Mouse (Mus musculus) heart, adult 18-20 months (tissue): ENCODE data around the gene Tdgf1. TPM values are rescaled to one million over a fixed set of nuclear protein-coding genes. Genes with fewer than 3 reads are reported as not detected.
A peak's percentile ranks its signal among the peaks of the same experiment; 100 is the strongest.

Experiments
- DNase-seq, 2 experiments: peaks; one replicate each; pipeline ENCODE4 v3.0.0; 2021 to 2022; ENCODE audit warnings: mixed read lengths in 1 of 2
- long read RNA-seq, 2 experiments: library from polyadenylated mRNA; stranded (forward); transcript quantifications; one replicate each; pipeline ENCODE4 v2.0.0; 2021
- total RNA-seq, 2 experiments: library from RNA; stranded (reverse); gene quantifications; 2 replicates each; pipeline ENCODE4 v1.2.3; 2021

Tdgf1 gene
- total RNA-seq, result not detected
- long read RNA-seq, experiment 1, result 0 reads
- long read RNA-seq, experiment 2, result 0 reads

GRCm38 (mm10) chr9:110945926-110946325 lies at the start of gene Tdgf1:
TSS of gene Tdgf1 (minus strand) at chr9:110946158.
- no peak for DNase-seq

GRCm38 (mm10) chr9:110994716-110995172 lies 48.8 kb upstream of the Tdgf1 start:
- peak; percentile 83 to 91 for DNase-seq

GRCm38 (mm10) chr9:110993281-110993709 lies 47.3 kb upstream of the Tdgf1 start:
- DNase-seq, result no peak

GRCm38 (mm10) chr9:110990204-110990603 lies 44.2 kb upstream of the Tdgf1 start, which contains the start of gene Rtp3:
TSS of gene Rtp3 (minus strand) at chr9:110990583.
- peak; percentile 59 to 84 for DNase-seq

- no peak for DNase-seq
Observed at GRCm38 (mm10) chr9:110989543-110989942, 43.6 kb upstream of the Tdgf1 start.

- no peak for DNase-seq
Observed at GRCm38 (mm10) chr9:110989141-110989540, 43.2 kb upstream of the Tdgf1 start.

- no peak for DNase-seq
Observed at GRCm38 (mm10) chr9:110988078-110988477, 42.1 kb upstream of the Tdgf1 start.

GRCm38 (mm10) chr9:110987331-110987730 lies 41.4 kb upstream of the Tdgf1 start:
- no peak for DNase-seq

GRCm38 (mm10) chr9:110985951-110986350 lies 40.0 kb upstream of the Tdgf1 start:
- DNase-seq, result no peak

GRCm38 (mm10) chr9:110985541-110985940 lies 39.6 kb upstream of the Tdgf1 start:
- DNase-seq, result no peak

GRCm38 (mm10) chr9:110984096-110984495 lies 38.1 kb upstream of the Tdgf1 start:
- no peak for DNase-seq

GRCm38 (mm10) chr9:110982351-110982750 lies 36.4 kb upstream of the Tdgf1 start:
- no peak for DNase-seq

GRCm38 (mm10) chr9:110979411-110979810 lies 33.5 kb upstream of the Tdgf1 start:
- DNase-seq, result no peak

GRCm38 (mm10) chr9:110965910-110966231 lies 19.9 kb upstream of the Tdgf1 start:
- no peak for DNase-seq

GRCm38 (mm10) chr9:110965062-110965909 lies 19.3 kb upstream of the Tdgf1 start:
- DNase-seq, result no peak

- peak; percentile 80 to 81 for DNase-seq
Observed at GRCm38 (mm10) chr9:110963566-110964115, 17.7 kb upstream of the Tdgf1 start.

- no peak for DNase-seq
Observed at GRCm38 (mm10) chr9:110961386-110961785, 15.4 kb upstream of the Tdgf1 start.

GRCm38 (mm10) chr9:110960230-110961149 lies 14.5 kb upstream of the Tdgf1 start:
- no peak for DNase-seq

- DNase-seq, result no peak
Observed at GRCm38 (mm10) chr9:110959669-110960068, 13.7 kb upstream of the Tdgf1 start.

GRCm38 (mm10) chr9:110955962-110956361 lies 10.0 kb upstream of the Tdgf1 start:
- DNase-seq, result peak; percentile 72 to 87

GRCm38 (mm10) chr9:110954681-110955445 lies 8.9 kb upstream of the Tdgf1 start:
- DNase-seq, result no peak
